Mouse (Mus musculus) c-Kit-negative CD71-positive TER-119-positive erythroid progenitor cells, embryonic 14.5 days (primary cell): ENCODE data around the gene Tmem81.

Experiments used
- DNase-seq: peaks from one replicate; pipeline ENCODE4 v3.0.0-alpha.2; 2013; ENCODE audit warnings: low read depth, low spot score

Gene Tmem81

DNA sequence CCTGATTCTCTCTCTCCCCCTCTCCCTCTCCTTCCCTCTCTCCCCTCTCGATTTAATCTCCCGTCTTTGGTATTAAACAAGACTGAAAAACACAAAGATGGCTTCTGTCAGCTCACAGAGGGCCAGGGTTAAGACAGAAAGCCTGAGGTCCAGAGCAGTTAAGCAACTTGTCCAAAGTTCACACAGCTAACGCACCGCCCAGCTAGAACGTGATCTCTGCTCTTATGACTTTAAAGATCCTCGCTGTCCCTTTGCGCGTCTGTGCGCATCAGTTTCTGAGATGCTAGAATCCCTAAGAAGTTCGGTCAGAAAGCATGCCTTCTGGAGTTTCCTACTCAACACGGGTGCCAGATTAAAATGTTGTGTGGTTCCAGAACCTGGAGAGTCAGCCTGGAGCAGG, 13.7 kb downstream of the Tmem81 start:
- no peak for DNase-seq

DNA sequence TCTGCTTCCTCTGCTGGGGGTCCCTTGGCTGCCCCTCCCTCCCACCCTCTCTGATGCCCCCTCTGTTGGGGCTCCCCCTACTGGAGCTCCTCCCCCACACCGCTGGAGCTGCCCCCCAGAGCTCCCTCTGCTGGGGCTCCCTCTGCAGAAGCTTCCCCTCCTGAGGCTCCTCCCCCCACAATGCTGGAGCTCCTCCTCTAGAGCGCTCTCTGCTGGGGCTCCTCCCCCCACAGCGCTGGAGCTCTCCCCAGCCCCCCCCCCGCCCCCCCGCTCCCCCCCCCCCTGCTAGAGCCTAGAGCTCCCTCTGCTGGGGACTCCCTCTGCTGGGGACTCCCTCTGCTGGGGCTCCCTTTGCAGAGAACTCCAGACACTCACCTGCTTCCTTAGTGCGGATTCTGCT, 14.7 kb downstream of the Tmem81 start:
- no peak for DNase-seq

DNA sequence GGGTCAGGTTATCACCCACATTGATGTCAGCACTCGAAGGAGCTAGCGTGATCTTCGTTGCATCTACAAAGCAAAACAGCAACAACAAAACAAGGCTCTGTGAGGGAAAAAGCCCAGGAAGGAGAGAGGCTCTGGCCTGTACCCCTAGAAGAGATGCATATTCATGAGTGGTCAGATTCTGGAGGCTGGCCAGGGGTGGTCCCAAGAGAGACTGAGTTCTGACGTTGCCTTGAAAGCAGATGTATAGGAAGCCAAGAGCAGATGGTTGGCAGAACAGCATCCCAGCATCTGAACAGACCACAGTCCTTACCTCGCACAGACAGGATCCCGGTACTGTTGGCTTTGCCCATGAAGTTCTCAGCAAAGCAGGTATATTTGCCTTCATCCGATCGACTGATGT, 17.0 kb downstream of the Tmem81 start:
- no peak for DNase-seq

DNA sequence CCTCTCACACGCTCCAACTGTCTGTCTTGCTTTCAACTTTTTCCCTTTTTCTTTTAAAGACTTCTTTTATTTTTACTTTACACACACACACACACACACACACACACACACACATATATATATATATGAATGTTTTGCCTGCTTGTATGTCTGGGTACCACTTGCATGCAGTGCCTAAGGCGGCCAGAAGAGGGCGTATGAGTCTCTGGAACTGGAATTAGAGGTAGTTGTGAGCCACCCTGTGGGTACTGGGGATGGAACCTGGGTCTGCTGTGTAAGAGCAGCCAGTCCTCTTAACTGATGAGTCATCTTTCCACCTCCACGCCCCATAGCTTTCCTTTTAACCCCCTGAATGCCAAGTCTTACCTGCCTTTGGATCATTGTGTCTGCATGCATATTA, 17.9 kb downstream of the Tmem81 start:
- DNase-seq = peak; percentile 33

- DNase-seq = peak; percentile 32
These were observed 19.8 kb downstream of the Tmem81 start for GRCm38 (mm10) chr1:132525832-132526231.

DNA sequence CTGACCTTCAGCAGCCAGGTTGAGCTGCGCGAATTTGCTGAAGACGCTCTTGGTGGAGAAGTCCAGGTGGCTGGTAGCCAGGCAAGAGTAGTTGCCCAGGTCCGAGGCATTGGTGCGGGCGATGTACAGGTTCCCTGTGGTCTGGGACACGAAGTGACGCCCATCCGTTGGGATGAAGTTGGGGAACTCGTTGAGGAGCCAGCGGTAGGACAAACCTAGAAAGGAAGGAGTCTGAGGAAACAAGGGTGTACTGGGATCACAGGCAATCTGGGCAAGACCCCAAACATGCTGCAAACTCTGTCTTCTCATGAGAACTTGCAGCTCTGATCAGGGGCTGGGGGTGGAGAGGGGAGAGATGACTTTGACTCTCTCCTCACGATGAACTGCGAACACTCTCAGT, 22.0 kb downstream of the Tmem81 start:
- no peak for DNase-seq

GRCm38 (mm10) chr1:132528647-132529334, 22.8 kb downstream of the Tmem81 start:
- DNase-seq = no peak

DNA sequence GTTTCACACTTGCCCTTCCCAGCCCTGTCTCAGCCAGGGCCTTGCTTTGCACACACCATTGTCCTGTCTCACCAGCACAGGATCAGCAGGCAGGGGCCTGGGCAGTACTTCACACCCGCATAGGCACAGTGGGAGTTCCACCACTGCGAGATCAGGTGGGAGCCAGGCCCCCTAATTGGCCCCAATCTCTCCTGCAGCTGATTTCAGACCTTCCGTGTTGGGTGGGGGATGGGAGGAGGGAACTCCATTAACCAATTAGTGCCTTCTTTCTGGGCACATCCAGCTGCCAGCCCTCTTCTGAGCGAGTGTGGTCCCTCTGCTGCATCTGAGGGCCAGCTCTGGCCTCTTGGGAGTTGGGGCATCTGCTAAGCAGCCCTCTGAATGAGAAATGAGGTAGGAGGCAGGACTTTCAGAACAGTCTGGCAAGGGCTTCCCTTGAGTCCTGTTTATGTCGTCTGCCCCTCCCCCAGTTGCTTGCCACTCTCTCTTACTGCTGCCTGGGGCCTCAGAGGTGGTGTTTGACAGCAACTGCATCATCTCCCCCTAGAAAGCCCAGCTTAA, 24.7 kb downstream of the Tmem81 start:
- no peak for DNase-seq

DNA sequence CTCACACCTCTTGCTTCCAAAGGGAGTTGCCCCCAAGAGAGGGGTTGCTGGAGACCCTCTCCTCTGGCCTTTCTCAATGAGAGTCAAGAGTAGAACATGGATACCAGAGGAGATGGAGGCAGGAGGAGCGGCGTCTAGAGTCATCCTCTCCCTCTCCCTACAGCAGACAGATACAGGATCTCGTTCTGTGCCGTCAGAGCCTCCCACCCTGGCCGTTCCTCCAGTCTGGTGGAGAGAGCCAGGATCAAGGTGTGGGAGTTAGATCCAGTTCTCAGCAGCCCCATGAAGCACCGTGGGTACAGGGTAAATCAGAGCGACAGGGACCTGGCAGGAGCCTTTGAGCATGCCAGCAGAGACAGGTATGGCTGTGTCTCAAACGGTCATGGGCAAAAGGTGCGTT, 26.5 kb downstream of the Tmem81 start:
- DNase-seq = no peak

DNA sequence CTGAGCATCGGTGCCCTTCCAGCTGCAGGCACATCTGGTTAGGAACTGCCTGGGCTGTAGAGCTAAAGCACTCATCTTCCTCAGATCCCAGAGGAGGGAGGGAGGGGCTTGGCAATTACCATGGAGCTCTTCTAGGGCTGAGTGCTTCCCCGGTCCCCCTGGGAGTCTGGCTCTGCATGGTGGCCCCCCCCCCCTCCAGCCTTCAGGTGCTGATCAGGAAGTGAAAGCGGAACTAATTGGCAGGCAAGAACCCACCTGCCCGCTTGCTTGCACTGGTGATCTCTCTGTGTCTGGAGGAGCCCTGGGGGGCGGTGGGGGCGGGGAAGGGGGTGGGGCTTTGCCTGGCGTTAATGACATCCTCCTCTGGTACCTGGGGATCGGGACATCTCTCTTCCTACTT, 27.8 kb downstream of the Tmem81 start:
- DNase-seq = no peak

GRCm38 (mm10) chr1:132535541-132535940, 29.5 kb downstream of the Tmem81 start:
- DNase-seq = no peak

DNA sequence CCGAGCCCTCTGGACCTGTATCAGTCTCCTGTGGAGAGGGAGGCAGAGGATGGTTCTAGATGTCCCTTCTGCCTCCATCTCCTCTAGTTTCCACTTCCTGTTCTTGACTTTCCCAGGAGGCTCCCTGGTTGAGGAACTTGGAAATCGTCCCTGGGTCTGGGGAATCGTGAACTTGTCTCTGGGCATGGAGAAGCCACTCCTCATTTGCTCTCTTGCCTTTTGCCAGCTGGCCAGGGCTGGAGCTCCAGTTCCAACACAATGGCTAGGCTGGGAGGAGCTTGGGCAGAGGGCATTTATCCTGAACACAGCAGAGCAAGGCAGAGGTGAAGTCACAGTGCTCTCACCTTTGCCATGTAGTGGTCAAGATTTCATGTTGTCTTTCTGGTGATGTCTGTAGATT, 30.4 kb downstream of the Tmem81 start:
- no peak for DNase-seq

- DNase-seq = no peak
These were observed 31.7 kb downstream of the Tmem81 start for GRCm38 (mm10) chr1:132537736-132538135.

DNA sequence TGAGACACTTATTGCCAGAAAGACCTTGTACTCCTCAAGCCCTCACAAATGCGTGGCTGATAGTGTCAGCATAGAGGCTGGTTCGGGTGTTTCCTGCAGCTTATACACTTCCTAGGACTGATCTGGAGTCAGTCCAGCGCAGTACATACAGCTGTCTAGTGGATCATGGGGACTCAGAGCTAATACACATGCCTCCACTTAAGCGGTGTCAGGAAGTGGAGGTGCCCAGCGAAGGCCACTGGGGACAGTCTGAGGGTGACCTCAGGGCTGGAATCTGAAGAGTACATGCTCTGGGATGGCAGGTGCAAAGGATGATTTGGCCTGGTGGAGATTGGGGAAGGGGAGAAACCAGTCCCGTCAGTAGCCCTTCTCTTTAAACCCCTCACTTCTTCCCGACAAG, 34.7 kb downstream of the Tmem81 start:
- DNase-seq = no peak

DNA sequence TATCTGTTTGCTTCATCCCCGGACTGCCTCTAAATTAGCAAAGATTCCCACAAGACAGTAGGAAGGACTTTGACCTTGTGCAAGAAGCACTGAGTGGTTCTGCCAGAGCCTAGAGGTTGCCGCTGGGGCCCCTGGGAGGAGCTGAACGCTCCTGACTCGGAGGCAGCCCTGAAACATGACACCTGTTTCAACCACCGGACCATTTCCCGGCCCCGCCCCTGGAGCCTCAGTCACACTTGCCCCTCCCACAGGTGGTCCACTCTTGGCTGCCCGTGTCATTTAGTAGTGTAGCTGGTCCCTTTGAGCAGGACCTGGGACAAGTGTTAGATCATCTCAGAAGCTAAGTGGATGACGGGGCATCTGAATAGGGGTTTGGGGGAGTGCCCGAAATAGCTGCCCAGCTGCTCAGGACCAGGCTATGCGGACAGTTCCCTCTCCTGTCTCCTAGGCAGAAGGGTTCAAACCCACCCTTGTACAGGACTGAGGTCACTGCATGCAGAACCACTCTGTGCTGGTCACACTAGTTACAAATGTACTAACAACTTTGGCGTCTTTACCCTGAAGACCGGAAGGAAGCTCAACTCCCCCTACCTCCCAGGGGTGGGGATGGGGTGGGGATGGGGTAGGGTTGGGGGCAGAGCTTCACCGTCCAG, 35.3 kb downstream of the Tmem81 start:
- DNase-seq = no peak

DNA sequence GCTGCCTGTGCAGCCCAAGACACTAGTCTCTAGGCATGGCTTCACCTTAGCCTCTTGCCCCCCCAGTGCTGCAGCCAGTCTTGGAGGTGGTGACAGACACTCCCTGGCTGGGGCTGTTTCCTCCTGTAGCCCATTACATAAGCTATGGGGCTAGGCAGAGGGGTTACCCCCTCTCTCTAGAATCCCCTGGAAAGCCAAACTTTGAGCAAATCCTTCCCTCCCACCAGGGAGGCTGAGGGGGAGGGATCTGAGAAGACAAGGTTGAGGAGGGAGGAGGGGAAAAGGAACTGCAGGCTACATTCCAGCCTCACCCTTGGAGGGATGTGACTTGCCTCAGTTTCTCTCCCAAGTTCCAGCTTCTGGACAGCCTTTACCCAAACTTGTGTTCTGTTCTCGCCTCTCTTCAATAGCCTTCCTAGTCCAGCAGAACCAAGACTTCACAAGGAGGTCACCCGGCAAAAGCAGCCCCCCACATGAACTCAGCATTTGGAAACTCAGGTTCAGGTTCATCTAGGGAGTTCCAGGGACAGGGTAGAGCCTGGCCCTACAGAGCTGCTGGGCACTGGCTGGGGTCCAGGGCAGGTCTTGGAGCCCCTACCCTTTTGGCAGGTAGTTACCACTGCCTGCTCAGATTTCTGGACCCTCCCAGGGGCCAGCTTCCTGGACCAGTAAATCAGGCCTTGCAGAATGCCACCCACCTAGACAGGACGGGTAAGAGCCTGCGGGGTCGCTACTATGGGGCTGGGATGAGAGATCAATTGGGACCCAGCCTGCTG, 36.0 kb downstream of the Tmem81 start:
- no peak for DNase-seq

- no peak for DNase-seq
These were observed 36.8 kb downstream of the Tmem81 start, which contains the start of gene Cntn2 for GRCm38 (mm10) chr1:132542762-132543306. Gene Cntn2 (minus strand): TSS chr1:132543256.

- no peak for DNase-seq
These were observed 37.8 kb downstream of the Tmem81 start for GRCm38 (mm10) chr1:132543789-132544188.

- no peak for DNase-seq
These were observed 52.0 kb downstream of the Tmem81 start for GRCm38 (mm10) chr1:132557901-132558631.
